Mouse (Mus musculus) heart, adult 2 months (tissue): ENCODE data around the gene Tmem206.

Source experiments
- EP300 ChIP-seq: fragments of 200-500 bp; IDR thresholded peaks from 2 replicates; pipeline ENCODE4 v1.6.1; 2011; ENCODE audit warnings: low read depth, low read length, control low read depth; ENCODE audit not compliant: insufficient read depth
- POLR2A ChIP-seq: fragments of 200-500 bp; IDR thresholded peaks from 2 replicates; pipeline ENCODE4 v1.6.1; 2011; ENCODE audit warnings: mild to moderate bottlenecking, low read depth, low read length, control low read depth; ENCODE audit not compliant: insufficient read depth

DNA sequence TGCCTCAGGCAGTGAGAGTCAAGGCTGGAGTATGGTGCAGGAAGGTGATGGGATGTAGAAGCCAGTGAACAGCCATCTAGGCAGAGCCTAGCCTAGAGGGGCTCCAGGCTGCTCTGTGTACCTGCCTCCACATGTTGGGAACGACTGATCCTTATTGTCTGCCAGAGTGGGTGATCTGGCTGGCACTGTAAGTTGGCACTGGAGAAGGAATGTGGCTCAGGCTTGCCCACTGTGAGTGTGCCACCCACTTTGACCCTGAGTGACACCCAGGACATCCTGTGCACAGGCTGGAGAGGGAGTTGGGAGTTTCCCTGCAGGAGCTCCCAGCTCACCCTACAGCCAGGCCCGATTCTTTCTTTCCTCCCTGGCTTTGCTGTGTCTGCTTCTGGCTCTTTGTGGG lies 14.2 kb downstream of the Tmem206 start:
- no peak for TF ChIP-seq EP300
- TF ChIP-seq POLR2A = no peak
